Mouse (Mus musculus): Measurements from ENCODE around the gene Abcg8.

The Abcg8 gene

GRCm38 (mm10) chr17:84675951-84676366 lies at the start of gene Abcg8:
Gene Abcg8 (plus strand): TSS chr17:84676302.
- DNase-seq (ENCODE audit: low spot score in 2 of 2): no peak

GRCm38 (mm10) chr17:84626857-84627305 lies 49.2 kb upstream of the Abcg8 start:
- DNase-seq (ENCODE audit: low spot score in 2 of 2): no peak

- no peak for DNase-seq (ENCODE audit: low spot score in 2 of 2)
Observed at GRCm38 (mm10) chr17:84627721-84628120, 48.4 kb upstream of the Abcg8 start.

GRCm38 (mm10) chr17:84628611-84629010 lies 47.5 kb upstream of the Abcg8 start:
- DNase-seq (ENCODE audit: low spot score in 2 of 2): no peak

DNA sequence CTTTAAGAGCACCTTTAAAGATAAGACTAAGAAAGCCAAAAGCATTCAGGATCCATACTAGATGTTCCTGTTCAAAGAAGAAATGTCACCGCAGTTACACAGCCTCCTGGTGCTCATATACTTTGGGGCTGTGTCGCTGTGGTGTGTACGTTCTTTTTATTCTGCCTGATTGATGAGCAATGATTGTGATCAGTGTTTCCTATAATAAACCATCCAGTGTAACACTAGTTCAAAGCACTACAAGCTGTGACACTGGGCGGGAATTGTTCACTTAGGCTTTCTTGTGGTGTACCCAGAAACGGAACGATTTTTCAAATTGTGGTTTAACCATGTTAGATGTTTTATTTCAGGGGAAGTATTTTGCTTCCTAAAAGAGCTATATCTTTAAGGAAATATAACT lies 44.3 kb upstream of the Abcg8 start:
- no peak for DNase-seq (ENCODE audit: low spot score in 2 of 2)

DNA sequence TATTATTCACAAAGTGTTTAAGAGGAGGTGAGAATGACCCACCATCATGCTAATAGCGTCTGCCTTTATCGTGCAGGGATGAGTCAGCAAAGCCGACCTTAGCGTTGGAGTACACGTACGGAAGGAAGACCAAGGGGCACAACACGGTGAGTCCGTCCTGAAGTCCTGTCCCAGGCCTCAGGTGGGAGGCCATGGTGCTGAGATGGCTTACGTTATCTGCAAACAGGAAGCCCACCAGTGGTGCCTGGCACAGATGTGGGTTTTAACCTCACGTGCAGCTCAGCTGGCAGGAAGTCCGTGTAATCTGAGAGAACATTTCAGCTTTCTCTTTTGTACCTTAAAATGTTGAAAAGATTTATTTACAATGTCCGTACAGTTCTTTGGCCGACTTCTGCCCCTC lies 42.7 kb upstream of the Abcg8 start:
- DNase-seq (ENCODE audit: low spot score in 2 of 2): no peak

GRCm38 (mm10) chr17:84636328-84636727 lies 39.8 kb upstream of the Abcg8 start:
- no peak for DNase-seq (ENCODE audit: low spot score in 2 of 2)

- no peak for DNase-seq (ENCODE audit: low spot score in 2 of 2)
Observed at GRCm38 (mm10) chr17:84637971-84638370, 38.1 kb upstream of the Abcg8 start.

DNA sequence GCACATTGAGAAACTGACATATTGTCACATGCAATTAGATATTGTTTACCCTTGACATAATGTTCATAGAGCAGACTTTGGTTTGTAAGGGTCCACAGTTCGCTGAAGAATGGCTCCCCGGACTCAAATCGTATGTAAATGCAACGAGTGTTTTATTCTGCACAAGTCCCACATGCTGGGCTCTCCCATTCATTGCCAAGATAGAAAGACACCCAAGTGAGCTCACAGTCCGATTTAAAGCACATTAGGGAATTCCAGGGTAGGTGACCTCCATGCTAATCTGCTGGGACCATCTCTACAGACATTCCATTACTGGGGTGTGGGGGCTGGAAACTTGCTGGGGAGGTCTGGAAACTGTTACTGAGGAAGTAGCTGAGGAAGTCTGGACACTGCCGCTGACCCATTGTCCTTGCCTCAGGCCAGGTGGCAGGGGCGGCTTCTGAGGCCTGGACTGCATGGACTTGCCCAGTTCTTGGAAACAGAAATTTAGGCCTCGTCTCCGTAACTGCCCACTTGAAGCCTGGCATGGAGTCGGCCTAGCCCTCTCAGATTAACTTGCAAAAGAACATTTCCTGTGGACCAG lies 36.2 kb upstream of the Abcg8 start:
- DNase-seq (ENCODE audit: low spot score in 2 of 2): no peak

DNA sequence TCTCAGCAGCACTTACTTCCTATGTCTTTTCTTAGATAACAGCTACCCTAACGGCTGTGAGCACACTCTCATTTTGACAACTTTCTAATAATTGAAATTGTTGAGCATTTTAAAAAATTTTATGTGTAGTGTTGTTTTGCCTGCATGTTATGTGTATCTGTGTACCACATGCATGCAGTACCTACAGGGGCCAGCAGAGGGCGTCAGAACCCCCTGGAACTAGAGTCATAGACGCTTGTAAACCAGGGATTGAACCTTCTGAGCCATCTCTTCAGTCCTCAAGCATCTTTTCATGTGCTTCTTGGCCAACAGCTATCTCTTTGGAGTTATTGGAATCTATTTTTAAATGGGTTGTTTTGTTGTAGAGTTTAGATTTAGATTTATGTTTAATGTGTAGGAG lies 34.2 kb upstream of the Abcg8 start:
- peak in 1 of 2 experiments; percentile 35 for DNase-seq (ENCODE audit: low spot score in 2 of 2)

DNA sequence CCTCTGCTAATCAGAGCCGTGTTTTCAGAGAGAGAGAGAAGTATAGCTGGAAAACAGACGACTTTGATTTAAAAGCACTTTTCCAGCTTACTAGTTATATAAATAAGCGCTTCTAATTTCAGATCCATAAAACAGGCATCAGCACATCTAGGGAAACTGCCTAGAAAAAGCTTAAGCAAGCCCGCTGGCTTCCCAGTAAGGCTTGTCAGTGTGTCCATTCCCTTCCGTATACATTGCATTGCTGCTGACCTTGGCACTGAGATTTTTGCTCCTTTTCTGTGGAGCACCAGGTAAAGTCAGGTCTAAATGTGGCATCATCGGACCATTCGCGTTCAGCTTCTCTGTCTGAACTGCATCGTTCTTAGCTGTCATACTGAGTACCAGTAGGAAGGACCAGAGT lies 33.8 kb upstream of the Abcg8 start:
- DNase-seq (ENCODE audit: low spot score in 2 of 2): no peak

GRCm38 (mm10) chr17:84644292-84645050 lies 31.6 kb upstream of the Abcg8 start:
- DNase-seq (ENCODE audit: low spot score in 2 of 2): no peak

DNA sequence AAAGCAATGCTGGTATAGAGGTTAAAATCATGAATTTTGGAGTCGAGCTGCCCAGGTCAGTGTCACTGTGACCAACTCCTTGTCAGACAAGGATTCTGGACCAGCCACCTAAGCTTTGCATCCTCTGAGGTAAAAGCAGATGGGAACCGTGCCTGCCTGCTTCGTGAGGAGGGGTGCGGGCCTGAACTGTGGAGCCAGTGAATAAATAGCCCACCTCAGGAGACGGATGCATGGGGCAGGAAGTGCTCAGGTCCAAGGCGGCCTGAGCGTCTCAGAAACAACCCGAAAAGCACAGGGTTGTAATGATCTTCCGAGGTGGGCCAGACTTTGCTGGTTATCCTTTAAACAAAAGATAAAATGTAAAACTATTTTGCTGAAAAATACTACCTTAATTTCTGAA lies 31.0 kb upstream of the Abcg8 start:
- DNase-seq (ENCODE audit: low spot score in 2 of 2): no peak

DNA sequence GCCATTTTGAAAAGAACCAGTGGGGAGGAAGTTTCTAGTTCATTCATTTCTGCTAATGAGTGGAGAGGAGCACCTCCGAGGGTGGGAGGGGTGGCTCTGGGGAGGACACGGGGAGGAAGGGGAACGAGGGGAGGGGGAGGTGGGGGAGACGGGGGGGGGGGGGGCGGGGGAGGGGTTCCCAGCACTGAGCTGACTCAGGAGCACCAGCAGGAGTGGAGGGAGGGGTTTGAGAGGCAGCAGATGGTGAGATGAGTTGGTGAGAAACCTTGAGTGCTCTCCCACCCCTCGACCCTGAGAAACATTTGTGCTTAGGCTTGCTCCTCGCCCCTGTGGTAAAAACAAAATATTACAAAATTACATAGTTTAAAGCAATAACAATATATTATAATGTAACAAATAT lies 30.2 kb upstream of the Abcg8 start:
- DNase-seq (ENCODE audit: low spot score in 2 of 2): no peak

- DNase-seq (ENCODE audit: low spot score in 2 of 2): no peak
Observed at GRCm38 (mm10) chr17:84646477-84646876, 29.6 kb upstream of the Abcg8 start.

- DNase-seq (ENCODE audit: low spot score in 2 of 2): no peak
Observed at GRCm38 (mm10) chr17:84647630-84648029, 28.5 kb upstream of the Abcg8 start.

DNA sequence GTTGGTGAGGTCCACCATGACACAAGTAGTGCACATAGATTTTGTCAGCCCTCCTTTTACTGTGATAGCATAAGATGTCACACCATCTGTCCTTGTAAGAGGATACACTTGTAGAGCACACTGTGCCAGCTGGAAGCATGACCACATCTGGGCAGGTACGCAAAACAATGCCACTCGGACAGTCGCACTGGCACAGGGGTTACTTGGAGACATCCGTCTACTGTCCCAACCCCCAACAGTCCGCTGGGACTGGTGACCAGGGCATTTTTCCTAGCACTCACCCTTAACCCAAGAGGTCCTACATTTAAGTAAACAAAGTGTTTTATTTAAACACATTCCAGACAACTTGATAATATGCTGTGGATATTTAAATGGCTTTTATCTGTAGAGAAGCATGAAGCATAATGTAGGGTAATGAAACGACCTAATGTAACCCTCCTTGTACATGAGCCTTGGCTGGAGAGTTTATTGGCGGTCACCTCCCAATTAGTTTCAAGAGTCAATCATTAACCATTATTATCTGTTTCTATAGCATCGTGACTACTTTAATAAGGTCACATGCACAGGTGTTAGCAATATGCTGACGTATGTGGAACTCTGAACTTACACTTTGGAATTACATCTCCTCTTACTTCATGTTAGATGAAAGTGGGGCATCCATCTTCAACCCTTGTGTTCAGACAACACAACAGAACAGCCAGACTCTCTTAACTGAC lies 25.6 kb upstream of the Abcg8 start:
- DNase-seq (ENCODE audit: low spot score in 2 of 2): no peak

DNA sequence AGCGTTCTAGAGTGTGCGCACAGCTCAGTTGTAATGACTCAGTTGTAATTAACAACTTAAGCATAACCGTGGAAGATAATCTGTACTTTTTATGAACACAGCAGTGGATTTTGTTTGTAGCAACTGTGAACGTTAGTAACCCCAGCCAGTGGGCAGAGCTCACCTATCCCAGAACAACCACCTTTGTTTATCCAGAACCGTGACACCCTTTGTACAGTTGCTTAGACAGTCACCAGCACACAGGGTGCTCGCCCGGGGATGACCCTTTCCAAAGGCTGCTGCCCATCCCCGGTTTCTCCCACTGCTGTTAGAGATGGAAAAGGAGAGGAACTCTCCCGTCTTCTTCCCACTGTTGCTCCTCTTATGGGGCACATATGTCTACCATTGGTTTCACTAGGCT lies 22.6 kb upstream of the Abcg8 start:
- no peak for DNase-seq (ENCODE audit: low spot score in 2 of 2)

DNA sequence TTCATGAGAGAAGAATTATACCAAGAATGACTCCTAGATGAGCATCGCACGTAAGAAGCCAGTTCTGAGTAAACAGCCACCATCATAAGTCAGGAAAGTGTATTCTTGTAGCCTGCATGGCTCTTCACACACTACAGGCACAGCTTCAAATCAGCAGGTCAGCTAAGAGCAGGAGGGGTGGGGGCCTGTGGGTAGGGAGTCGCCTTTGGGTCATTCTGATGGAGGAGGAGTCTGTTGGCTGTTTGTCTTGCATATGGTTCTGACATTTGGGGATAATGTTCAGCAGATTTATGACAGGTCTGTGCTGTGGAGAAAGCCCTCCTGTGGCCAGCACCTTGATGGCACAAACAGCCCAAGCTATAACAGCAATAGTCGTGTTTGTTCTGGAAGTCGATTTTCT lies 19.9 kb upstream of the Abcg8 start:
- DNase-seq (ENCODE audit: low spot score in 2 of 2): no peak

- no peak for DNase-seq (ENCODE audit: low spot score in 2 of 2)
Observed at GRCm38 (mm10) chr17:84656653-84657421, 19.3 kb upstream of the Abcg8 start.

DNA sequence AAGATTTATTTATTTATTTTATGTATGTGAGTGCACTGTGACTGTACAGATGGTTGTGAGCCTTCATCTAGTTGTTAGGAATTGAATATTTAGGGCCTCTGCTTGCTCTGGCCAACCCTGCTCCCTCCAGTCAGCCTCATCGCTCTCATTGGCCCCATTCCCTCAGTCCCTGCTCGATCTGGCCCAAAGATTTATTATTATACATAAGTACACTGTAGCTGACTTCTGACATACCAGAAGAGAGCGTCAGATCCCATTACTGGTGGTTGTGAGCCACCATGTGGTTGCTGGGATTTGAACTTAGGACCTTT lies 18.7 kb upstream of the Abcg8 start:
- DNase-seq (ENCODE audit: low spot score in 2 of 2): no peak

- DNase-seq (ENCODE audit: low spot score in 2 of 2): no peak
Observed at GRCm38 (mm10) chr17:84657782-84658181, 18.3 kb upstream of the Abcg8 start.
